Comparison of ENCODE assay signal across 8 mouse cellular contexts in genomic region chr8:95488698-95489332, GRCm38 (mm10). TPM values are rescaled to one million over a fixed set of nuclear protein-coding genes. Genes with fewer than 3 reads are reported as not detected.
DNase-seq lines count a peak whose midpoint lies in the region; ATAC-seq and TF ChIP-seq lines count a peak whose summit lies in the region.

No protein-coding gene starts in this region.

- peak overlapping the region; percentile 90 for H3K4me3 ChIP-seq in embryonic facial prominence, embryonic 12.5 days
- peak overlapping the region; percentile 68 for H3K4me3 ChIP-seq in heart, adult 2 months
- peak overlapping the region; percentile 93 for H3K4me3 ChIP-seq in kidney, adult 2 months (ENCODE audit: insufficient read depth, low read depth, low read length)
- peak overlapping the region; percentile 93 for H3K4me3 ChIP-seq in limb, embryonic 14.5 days (replicated peaks; ENCODE audit: low read length)
- H3K4me3 ChIP-seq in midbrain, embryonic 16.5 days (ENCODE audit: low read depth, low read length): peak overlapping the region; percentile 98
- H3K4me3 ChIP-seq in spleen, adult 2 months (ENCODE audit: extremely low read depth, insufficient read depth, insufficient read length): peak overlapping the region; percentile 97

- peaks cover 4% of the 10 kb centered on the region for H3K79me2 ChIP-seq in heart, adult 2 months (replicated peaks; ENCODE audit: control insufficient read depth, insufficient read depth, low read length)

- peaks cover 11% of the 10 kb centered on the region for H3K4me1 ChIP-seq in embryonic facial prominence, embryonic 12.5 days
- H3K4me1 ChIP-seq in heart, adult 2 months (ENCODE audit: control insufficient read depth, insufficient read depth, low read length): peaks cover 5% of the 10 kb centered on the region
- H3K4me1 ChIP-seq in kidney, adult 2 months (ENCODE audit: control insufficient read depth, insufficient read depth, low read length): 0 out of 2 replicates have a peak, but pooled peaks cover 4% of the 10 kb centered on the region
- H3K4me1 ChIP-seq in limb, embryonic 14.5 days (ENCODE audit: control insufficient read depth, insufficient read depth, low read length): peaks cover 10% of the 10 kb centered on the region
- peaks cover 16% of the 10 kb centered on the region for H3K4me1 ChIP-seq in midbrain, embryonic 16.5 days (ENCODE audit: control insufficient read depth, insufficient read depth, low read length)
- H3K4me1 ChIP-seq in spleen, adult 2 months (ENCODE audit: control insufficient read depth, insufficient read depth, insufficient read length): peaks cover 9% of the 10 kb centered on the region; the same call in 1 of the 2 replicates

- peak; percentile 96 for TF ChIP-seq CTCF in heart, adult 2 months (IDR thresholded peaks at IDR 0.05)
- peak; percentile 50 for TF ChIP-seq CTCF in kidney, adult 2 months (conservative IDR thresholded peaks at IDR 0.05; ENCODE audit: insufficient read depth, insufficient read length, low read depth, low read length)
- peak; percentile 75 for TF ChIP-seq CTCF in spleen, adult 2 months (IDR thresholded peaks at IDR 0.05; ENCODE audit: extremely low read depth, insufficient read depth, insufficient read length, insufficient replicate concordance)

- peak; percentile 79 for DNase-seq in 3T3-L1 (ENCODE audit: low read depth, low spot score)
- peak; percentile 92 for DNase-seq in adrenal gland, postnatal 25 days
- DNase-seq in heart, adult 2 months: peak; percentile 89 to 96
- peak; percentile 83 for DNase-seq in kidney, adult 2 months
- peak; percentile 71 for DNase-seq in limb, embryonic 14.5 days (ENCODE audit: low spot score)
- peak; percentile 49 to 81 for DNase-seq in spleen, adult 2 months (ENCODE audit: low read depth in 1 of 2, low spot score in 2 of 2)

- intact Hi-C loops in heart, adult 2 months (cut with DNase I): loop anchor here (5.0 kb wide), 2 partner anchors 52 to 142 kb away; no protein-coding TSS in a partner anchor

- peaks cover 21% of the 10 kb centered on the region for H3K36me3 ChIP-seq in embryonic facial prominence, embryonic 12.5 days
- H3K36me3 ChIP-seq in heart, adult 2 months (ENCODE audit: control insufficient read depth, insufficient read depth, low read length): peaks cover 18% of the 10 kb centered on the region
- no peaks in the 10 kb centered on the region for H3K36me3 ChIP-seq in kidney, adult 2 months (ENCODE audit: control insufficient read depth, insufficient read depth, low read length)
- H3K36me3 ChIP-seq in limb, embryonic 14.5 days (ENCODE audit: control insufficient read depth, insufficient read depth, low read length): peaks cover 34% of the 10 kb centered on the region
- peaks cover 10% of the 10 kb centered on the region; the same call in 1 of the 2 replicates for H3K36me3 ChIP-seq in midbrain, embryonic 16.5 days (ENCODE audit: control insufficient read depth, insufficient read depth, low read length)
- H3K36me3 ChIP-seq in spleen, adult 2 months (ENCODE audit: control insufficient read depth, insufficient read depth, low read length): peaks cover 8% of the 10 kb centered on the region

- no peaks in the 10 kb centered on the region for H3K9me3 ChIP-seq in embryonic facial prominence, embryonic 12.5 days
- no peaks in the 10 kb centered on the region for H3K9me3 ChIP-seq in limb, embryonic 14.5 days (ENCODE audit: control insufficient read depth, low read length)
- H3K9me3 ChIP-seq in midbrain, embryonic 16.5 days (replicated peaks; ENCODE audit: control insufficient read depth, low read length, poor library complexity, severe bottlenecking): no peaks in the 10 kb centered on the region

- under 1% methylated on average over 23 of the region's 42 CpGs for WGBS in embryonic facial prominence, embryonic 12.5 days
- 3% methylated on average over 14 of the region's 42 CpGs for WGBS in heart, adult 2 months
- 2% methylated on average over 33 of the region's 42 CpGs for WGBS in kidney, adult 2 months
- 4% methylated on average over 6 of the region's 42 CpGs for WGBS in limb, embryonic 14.5 days
- WGBS in midbrain, embryonic 16.5 days: 3% methylated on average over 18 of the region's 42 CpGs
- WGBS in spleen, adult 2 months: 3% methylated on average over 20 of the region's 42 CpGs

- H3K9ac ChIP-seq in embryonic facial prominence, embryonic 12.5 days: peak overlapping the region; percentile 97
- H3K9ac ChIP-seq in heart, adult 2 months (ENCODE audit: low read depth, low read length): peak overlapping the region; percentile 97
- H3K9ac ChIP-seq in limb, embryonic 14.5 days (ENCODE audit: low read depth, low read length, severe bottlenecking): peak overlapping the region; percentile 95
- H3K9ac ChIP-seq in midbrain, embryonic 16.5 days (ENCODE audit: low read depth, low read length): peak overlapping the region; percentile 92

- TF ChIP-seq EP300 in heart, adult 2 months (IDR thresholded peaks at IDR 0.05; ENCODE audit: insufficient read depth, low read depth, low read length): no peak

- H3K27me3 ChIP-seq in embryonic facial prominence, embryonic 12.5 days: no peaks in the 10 kb centered on the region
- H3K27me3 ChIP-seq in heart, adult 2 months (ENCODE audit: control insufficient read depth, insufficient read depth, low read length): no peaks in the 10 kb centered on the region
- no peaks in the 10 kb centered on the region for H3K27me3 ChIP-seq in kidney, adult 2 months (replicated peaks; ENCODE audit: control insufficient read depth, insufficient read depth, low read length)
- no peaks in the 10 kb centered on the region for H3K27me3 ChIP-seq in limb, embryonic 14.5 days (ENCODE audit: control insufficient read depth, insufficient read depth, low read length)
- no peaks in the 10 kb centered on the region for H3K27me3 ChIP-seq in midbrain, embryonic 16.5 days (ENCODE audit: control insufficient read depth, insufficient read depth, low read depth, low read length)
- no peaks in the 10 kb centered on the region for H3K27me3 ChIP-seq in spleen, adult 2 months (ENCODE audit: control insufficient read depth, insufficient read depth, low read length)

- no peak for TF ChIP-seq POLR2A in heart, adult 2 months (IDR thresholded peaks at IDR 0.05; ENCODE audit: insufficient read depth, low read depth, low read length)
- TF ChIP-seq POLR2A in kidney, adult 2 months (IDR thresholded peaks at IDR 0.05; ENCODE audit: low read depth, low read length): no peak
- no peak for TF ChIP-seq POLR2A in limb, embryonic 14.5 days (IDR thresholded peaks at IDR 0.05; ENCODE audit: borderline replicate concordance, extremely low read depth, insufficient read depth, insufficient read length)
- TF ChIP-seq POLR2A in spleen, adult 2 months (IDR thresholded peaks at IDR 0.05; ENCODE audit: low read depth, low read length): no peak

- H3K4me2 ChIP-seq in embryonic facial prominence, embryonic 12.5 days (replicated peaks): peak overlapping the region; percentile 60
- H3K4me2 ChIP-seq in limb, embryonic 14.5 days (replicated peaks; ENCODE audit: low read depth, low read length, severe bottlenecking): peak overlapping the region; percentile 65
- peak overlapping the region; percentile 75 for H3K4me2 ChIP-seq in midbrain, embryonic 16.5 days (ENCODE audit: low read length)

- H3K27ac ChIP-seq in embryonic facial prominence, embryonic 12.5 days: no peak overlapping the region
- H3K27ac ChIP-seq in heart, adult 2 months: peak overlapping the region; percentile 73
- H3K27ac ChIP-seq in kidney, adult 2 months (ENCODE audit: insufficient read depth, low read depth, low read length): no peak overlapping the region; the same call in 1 of the 2 replicates
- H3K27ac ChIP-seq in limb, embryonic 14.5 days (replicated peaks; ENCODE audit: low read depth, low read length): no peak overlapping the region; the same call in 1 of the 2 replicates
- H3K27ac ChIP-seq in midbrain, embryonic 16.5 days (ENCODE audit: low read length): peak overlapping the region; percentile 67
- H3K27ac ChIP-seq in spleen, adult 2 months (ENCODE audit: insufficient read depth, low read length): peak overlapping the region; percentile 60

- peak; percentile 88 for ATAC-seq in embryonic facial prominence, embryonic 12.5 days (ENCODE audit: insufficient number of reproducible peaks, insufficient read depth, low FRiP score, low TSS enrichment)
- peak; percentile 92 for ATAC-seq in limb, embryonic 14.5 days (ENCODE audit: low FRiP score, low read depth)
- ATAC-seq in midbrain, embryonic 16.5 days: peak; percentile 90

RNA-seq across cellular contexts. Expression of gene Csnk2a2, which starts 1.0 kb away (rescaled TPM):
- 59.6 and 88.3 TPM in 2 replicates for total RNA-seq in adrenal gland, postnatal 25 days (2021)
- polyA plus RNA-seq in embryonic facial prominence, embryonic 12.5 days (2016; fragmentation: Nextera tagmentation; extraction: Ambion mirVana): 12.2 and 12.9 TPM in 2 replicates
- 10 to 100 TPM; 28.6 to 31.0 TPM for total RNA-seq in heart, adult 2 months (2021)
- 11.0 and 20.6 TPM in 2 replicates for polyA plus RNA-seq in heart, adult 2 months (2012; rRNA removed)
- polyA plus RNA-seq in kidney, adult 2 months (2012; rRNA removed): 15.7 and 19.6 TPM in 2 replicates
- polyA plus RNA-seq in limb, embryonic 14.5 days (2012; rRNA removed): 53.6 and 57.4 TPM in 2 replicates
- 22.5 and 22.6 TPM in 2 replicates for polyA plus RNA-seq in limb, embryonic 14.5 days (2014; fragmentation: Nextera tagmentation; extraction: Ambion mirVana)
- 6.8 and 8.3 TPM in 2 replicates for polyA plus RNA-seq in midbrain, embryonic 16.5 days (2015; fragmentation: Nextera tagmentation; extraction: Ambion mirVana)
- polyA plus RNA-seq in spleen, adult 2 months (2012; rRNA removed): 10.3 and 12.9 TPM in 2 replicates

RNA-seq across cellular contexts. Expression of gene Ccdc113, which starts 45.1 kb away (rescaled TPM):
- 1.4 TPM in 1 of 2 replicates, not detected in the other for total RNA-seq in adrenal gland, postnatal 25 days (2021)
- polyA plus RNA-seq in embryonic facial prominence, embryonic 12.5 days (2016; fragmentation: Nextera tagmentation; extraction: Ambion mirVana): 0.20 and 0.29 TPM in 2 replicates
- total RNA-seq in heart, adult 2 months (2021): not detected
- polyA plus RNA-seq in heart, adult 2 months (2012; rRNA removed): 0.14 TPM in 1 of 2 replicates, not detected in the other
- 0.13 TPM in 1 of 2 replicates, not detected in the other for polyA plus RNA-seq in kidney, adult 2 months (2012; rRNA removed)
- 0.12 and 0.24 TPM in 2 replicates for polyA plus RNA-seq in limb, embryonic 14.5 days (2012; rRNA removed)
- polyA plus RNA-seq in limb, embryonic 14.5 days (2014; fragmentation: Nextera tagmentation; extraction: Ambion mirVana): 0.25 and 0.48 TPM in 2 replicates
- 2.4 and 2.7 TPM in 2 replicates for polyA plus RNA-seq in midbrain, embryonic 16.5 days (2015; fragmentation: Nextera tagmentation; extraction: Ambion mirVana)
- not detected in 2 replicates for polyA plus RNA-seq in spleen, adult 2 months (2012; rRNA removed)

RNA-seq across cellular contexts. Expression of gene Cfap20, which starts 54.1 kb away (rescaled TPM):
- total RNA-seq in adrenal gland, postnatal 25 days (2021): 53.1 and 58.0 TPM in 2 replicates
- 148 and 152 TPM in 2 replicates for polyA plus RNA-seq in embryonic facial prominence, embryonic 12.5 days (2016; fragmentation: Nextera tagmentation; extraction: Ambion mirVana)
- total RNA-seq in heart, adult 2 months (2021): 10 to 100 TPM; 21.8 to 24.2 TPM
- polyA plus RNA-seq in heart, adult 2 months (2012; rRNA removed): 27.4 and 35.2 TPM in 2 replicates
- 35.7 and 41.2 TPM in 2 replicates for polyA plus RNA-seq in kidney, adult 2 months (2012; rRNA removed)
- polyA plus RNA-seq in limb, embryonic 14.5 days (2012; rRNA removed): 154 and 161 TPM in 2 replicates
- 158 and 168 TPM in 2 replicates for polyA plus RNA-seq in limb, embryonic 14.5 days (2014; fragmentation: Nextera tagmentation; extraction: Ambion mirVana)
- polyA plus RNA-seq in midbrain, embryonic 16.5 days (2015; fragmentation: Nextera tagmentation; extraction: Ambion mirVana): 122 and 128 TPM in 2 replicates
- 21.7 and 33.3 TPM in 2 replicates for polyA plus RNA-seq in spleen, adult 2 months (2012; rRNA removed)

Comparison
In these comparisons a context has a peak if more than half of its experiments do, and no peak if none do; other contexts are left out.
1. H3K27ac ChIP-seq: peak in heart, adult 2 months (single experiment), midbrain, embryonic 16.5 days (single experiment) and spleen, adult 2 months (single experiment); none in embryonic facial prominence, embryonic 12.5 days (single experiment), kidney, adult 2 months (single experiment) and limb, embryonic 14.5 days (single experiment).
2. Peak in every context shown above with its lines, with median percentiles within 50 percentile points of each other: DNase-seq, ATAC-seq, H3K4me2 ChIP-seq, H3K4me3 ChIP-seq, H3K9ac ChIP-seq and CTCF ChIP-seq.